Mouse (Mus musculus) inflammation-experienced regulatory T-cells, adult 6 months (primary cell): ENCODE data around the gene Slc38a1. TPM values are rescaled to one million over a fixed set of nuclear protein-coding genes. Genes with fewer than 3 reads are reported as not detected.

Experiments
- ATAC-seq: one replicate; pipeline ENCODE4 v1.8.0; 2017
- polyA plus RNA-seq, 3 experiments: library from polyadenylated mRNA; unstranded; fragments of 100-300 nt; shearing (Covaris generic); gene quantifications; one replicate each; pipeline ENCODE4 v1.2.1; 2017

Gene Slc38a1
- polyA plus RNA-seq, 3 experiments from 2014 or later, result 58.9 to 87.5 (median 79.1) TPM

DNA sequence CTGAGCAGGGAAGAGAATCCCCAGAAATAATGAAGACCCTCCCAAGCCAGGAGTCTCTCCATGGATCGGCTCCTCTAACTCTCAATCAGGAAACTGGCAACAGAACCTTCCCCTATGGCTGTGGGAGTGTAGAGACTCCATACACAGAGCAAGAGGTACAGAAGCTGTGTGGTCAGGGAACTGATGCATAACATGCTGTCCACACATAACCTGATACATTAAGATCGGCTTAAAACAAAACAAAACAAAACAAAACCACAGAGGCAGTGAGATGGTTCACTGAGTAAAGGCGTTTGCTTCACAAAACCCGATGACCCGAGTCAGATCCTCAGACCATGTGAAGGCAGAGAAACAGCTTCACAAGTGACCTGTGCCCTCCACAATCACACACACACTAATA is 35.3 kb downstream of the Slc38a1 start:
- no peak for ATAC-seq

DNA sequence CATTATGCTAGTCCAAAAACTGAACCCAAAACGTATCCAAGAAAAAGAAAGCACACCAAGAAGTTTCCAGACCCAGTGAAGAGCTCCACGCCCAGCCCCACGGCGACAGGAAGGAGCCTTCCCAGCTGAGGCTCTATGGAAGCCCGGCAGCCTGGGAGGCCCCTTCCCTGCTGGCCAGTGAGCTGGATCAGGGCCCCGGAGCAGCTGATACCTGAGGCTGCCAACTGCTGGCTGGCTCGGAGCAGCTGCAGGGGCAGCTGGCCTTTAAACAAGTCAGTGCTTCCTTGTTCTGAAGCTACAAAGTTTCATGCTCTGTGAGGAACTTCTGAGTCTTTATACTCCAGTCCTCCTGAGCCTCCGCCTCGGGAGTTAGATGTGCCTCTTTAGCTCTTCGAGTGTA is 38.4 kb downstream of the Slc38a1 start:
- ATAC-seq, result no peak

DNA sequence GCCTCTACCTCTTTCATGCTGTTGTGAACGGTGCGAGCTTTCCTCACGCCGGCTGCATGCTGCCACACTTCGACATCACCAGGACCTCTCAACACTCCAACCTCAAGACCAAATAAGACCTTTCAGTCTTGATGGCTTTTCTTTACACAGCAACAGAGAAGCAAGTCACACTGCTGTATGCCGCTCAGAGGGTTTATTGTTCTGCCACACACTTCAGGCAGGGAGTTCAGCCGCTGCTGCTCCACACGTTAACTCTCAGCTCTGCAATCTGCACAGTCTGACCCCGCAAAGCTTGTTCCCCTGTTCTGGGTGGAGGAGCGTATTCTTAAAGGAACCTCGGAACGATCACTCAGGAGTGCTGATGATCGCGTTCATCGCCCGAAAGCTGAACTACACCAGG is 40.7 kb downstream of the Slc38a1 start:
- no peak for ATAC-seq

DNA sequence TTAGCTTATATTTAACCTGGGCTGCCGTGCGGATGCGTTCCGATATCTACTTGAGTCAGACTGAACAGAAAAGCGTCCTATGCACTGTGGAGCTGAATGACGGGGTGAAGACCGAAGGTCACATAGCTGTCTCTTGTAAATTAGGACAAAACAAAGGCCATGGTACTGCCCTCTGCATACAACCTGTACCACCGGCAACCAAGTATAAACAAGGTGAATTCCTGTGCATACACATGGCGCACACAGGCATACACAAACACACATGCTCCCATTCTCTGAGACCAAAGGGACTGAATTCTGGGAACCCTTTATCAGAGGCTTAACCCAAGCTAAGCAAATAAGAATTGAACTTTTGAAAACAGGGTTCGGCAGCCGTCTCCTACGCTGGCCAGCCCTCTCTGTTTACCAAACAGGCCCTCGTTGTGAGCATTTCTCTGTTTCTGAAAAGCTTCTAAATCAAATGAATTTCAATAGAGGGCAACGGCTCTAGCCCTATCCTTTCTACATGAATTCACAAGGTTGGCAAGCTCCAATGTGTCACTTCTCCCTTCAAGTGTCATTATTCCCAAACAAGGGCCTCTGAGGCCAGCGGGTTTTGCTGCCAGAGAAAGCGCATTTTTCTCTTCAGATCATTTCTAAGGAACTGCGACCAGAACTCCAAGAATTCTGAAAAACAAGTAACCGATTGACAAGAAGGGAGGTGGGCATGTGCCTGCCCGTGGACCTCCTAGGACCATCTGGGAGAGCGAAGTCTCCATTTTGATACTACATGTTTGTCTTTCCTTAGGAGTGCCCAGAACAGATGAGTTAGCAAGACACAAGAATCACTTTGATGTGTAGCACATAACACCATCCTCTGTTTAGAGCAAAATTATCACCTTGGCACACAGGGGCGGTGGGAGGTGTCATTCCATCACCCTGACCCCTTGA is 42.6 kb downstream of the Slc38a1 start:
- no peak for ATAC-seq

DNA sequence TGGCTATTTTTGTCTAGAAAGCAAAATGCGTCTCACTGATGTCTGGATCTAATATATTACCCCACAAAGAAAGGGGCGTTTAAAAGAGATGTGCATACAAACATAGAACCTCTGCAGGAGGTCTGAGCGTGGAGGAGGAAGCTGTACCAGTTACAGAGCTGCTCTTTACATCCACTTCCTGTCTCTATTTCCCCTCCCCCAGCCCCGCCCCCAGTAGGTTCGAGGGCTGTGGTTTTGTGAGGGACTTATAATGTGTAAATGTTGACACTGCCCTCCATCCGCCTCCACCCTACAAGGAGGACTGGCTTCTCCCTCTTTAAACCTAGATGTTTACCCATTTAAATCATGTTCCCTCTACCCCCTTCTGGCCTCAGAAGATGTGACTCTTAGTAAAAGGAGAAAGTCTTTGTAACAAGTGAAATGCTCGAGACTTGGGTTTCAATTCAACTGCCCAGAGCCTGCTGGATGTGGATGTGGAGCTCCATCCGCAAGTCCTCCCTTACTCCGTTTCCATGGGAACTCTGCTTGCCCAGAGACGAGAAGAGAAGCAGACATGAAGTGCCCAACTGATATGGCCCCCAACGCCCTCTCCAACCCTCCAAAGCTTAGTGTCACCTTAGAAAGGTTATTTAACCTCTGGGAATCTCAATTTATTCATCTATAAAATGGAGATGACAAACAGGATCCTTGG is 43.7 kb downstream of the Slc38a1 start:
- peak; percentile 98 for ATAC-seq

DNA sequence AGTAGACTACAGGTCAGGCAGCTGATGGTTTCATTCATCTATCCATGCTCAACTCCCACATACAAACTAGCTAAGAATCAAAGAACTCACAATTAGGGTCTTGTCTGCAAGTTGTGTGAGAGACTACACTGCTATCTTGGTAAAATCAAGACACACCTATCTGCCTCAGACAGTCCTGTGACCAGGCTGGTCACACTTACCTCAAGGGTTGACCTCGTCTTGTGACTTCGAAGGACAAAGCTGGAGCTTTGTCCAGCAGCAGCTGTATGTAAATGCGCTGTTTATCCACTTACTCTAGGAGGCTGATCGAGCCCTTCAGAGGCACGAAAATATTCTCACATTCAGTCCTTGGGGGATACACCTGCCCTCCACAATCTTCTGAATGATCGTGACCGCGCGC is 45.6 kb downstream of the Slc38a1 start:
- ATAC-seq, result no peak

DNA sequence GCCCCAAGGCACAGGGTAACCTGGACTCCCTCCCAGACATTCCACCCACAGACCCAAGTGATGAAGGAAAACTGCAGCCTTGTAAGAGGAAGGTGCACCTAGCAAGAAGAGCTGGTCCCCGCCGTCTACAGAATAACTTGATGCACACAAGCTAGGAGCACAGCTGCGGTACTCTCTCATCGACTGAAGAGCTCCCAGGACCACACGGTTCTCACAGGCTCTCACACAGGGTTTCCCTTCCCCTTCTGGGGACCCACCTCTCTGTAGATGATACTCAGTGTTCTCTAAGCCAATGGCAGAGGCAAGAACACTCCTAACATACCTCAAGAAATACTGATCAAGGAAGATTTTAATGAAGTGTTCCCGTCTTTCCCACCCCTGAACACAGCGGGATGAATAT is 48.4 kb downstream of the Slc38a1 start:
- no peak for ATAC-seq

DNA sequence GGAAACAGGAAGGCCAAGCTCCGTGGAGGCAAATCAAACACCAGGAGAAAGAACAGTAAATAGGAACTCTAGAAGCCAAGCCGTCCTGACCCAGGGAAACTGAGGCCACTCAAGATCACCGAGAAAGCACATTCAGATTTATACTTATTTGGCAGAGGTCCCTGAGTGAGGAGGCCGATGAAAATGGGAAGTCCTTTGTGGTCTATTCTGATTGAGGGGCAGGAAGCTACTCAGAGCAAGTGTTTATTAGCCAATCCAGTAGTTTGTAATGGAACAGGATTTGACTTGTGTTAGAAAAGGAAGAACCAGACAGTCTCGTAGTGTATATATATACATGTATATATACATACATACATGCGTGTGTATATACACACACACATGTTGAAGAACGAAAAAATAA is 48.8 kb downstream of the Slc38a1 start:
- ATAC-seq, result no peak

DNA sequence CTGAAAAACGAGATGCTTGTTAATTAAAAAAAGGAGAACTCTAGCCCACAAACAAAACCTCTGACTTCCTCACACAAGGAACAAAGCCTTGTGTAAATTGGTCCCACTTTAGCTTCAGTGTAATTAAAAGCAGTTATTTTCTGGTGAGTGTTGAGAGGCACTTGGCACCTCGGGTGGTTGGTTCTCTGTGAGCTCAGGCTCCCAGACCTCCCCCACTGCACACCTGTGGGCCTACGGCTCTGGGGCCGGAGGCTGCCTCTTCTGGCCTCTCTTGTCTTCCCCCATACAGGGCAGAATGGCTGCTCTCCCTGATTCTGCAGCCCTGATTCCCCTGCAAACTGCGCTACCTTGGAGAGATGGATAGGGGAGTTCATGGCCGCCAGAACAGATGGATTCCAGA is 49.3 kb downstream of the Slc38a1 start:
- no peak for ATAC-seq

DNA sequence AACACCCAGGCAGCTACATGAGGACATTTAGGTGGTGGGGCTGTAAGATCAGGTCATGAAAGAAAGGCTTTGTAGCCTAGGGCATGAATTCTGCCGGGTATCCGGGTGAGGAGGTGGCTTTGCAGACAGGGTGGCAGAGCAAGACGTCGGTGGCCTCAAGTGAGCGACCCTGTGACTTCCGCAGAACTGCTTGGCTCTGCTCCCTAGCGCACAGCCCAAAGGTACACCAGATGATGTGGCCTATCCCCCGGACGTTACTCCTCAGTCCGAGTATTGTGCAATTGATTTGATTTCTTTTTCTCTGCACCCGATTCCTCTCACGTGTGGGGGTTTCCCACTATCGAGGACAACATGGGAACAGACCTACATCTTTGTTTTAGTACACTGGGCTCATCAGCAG is 49.7 kb downstream of the Slc38a1 start:
- ATAC-seq, result no peak

DNA sequence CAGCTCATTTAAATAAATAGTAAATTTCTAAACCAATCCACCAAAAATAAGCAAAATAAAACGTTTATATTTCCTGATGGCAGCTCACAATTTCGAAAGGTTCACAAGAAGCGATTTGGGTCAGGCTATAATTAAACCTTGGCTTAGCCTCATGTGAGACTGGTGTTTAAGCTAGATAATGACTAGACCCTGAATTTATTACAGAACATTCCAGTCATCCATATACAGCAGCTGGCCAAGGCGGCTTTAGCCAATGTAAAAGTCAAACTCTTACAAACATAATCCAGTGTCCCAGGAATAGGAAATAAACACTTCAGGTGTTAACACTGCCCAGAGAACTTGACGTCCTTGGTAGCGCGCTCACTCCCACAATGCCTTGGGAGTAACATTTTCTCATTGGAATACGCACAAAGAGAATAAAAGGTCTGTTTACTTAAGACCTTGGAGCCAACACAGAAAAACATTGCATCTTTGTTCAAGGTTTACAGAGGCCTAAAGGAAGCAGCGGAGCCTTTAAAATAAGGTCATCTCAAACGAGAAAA is 50.8 kb downstream of the Slc38a1 start:
- ATAC-seq, result no peak

DNA sequence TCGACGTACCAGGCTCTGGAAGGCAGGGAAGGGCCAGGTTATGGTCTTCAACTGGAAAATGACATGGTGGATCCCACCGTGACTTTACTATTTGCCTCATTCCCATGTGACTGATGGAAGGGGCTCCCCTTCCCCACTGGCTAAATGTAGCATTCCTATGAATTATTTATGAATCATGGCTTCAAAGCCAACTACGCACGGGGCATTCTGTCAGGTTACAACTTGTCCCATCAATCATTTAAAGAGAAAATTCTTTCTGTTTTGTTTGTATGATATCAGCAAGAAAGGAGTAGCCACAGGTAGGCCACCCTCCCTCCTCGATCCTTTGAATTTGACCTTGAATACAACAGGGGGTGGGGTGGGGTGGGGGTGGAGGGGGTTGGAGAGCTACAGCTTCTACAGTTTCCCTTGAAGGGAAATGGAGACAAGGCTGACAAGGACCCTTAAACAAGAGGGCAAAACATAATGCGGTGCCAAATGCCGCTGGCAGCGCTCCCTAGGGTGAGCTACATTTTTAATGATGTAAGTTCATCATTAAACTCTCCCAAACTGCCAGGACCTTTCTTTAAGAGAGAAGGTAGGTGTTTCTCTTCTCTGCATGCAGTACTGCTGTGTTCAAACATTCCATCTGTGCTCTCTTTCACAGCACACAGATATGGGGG is 53.6 kb downstream of the Slc38a1 start:
- no peak for ATAC-seq

DNA sequence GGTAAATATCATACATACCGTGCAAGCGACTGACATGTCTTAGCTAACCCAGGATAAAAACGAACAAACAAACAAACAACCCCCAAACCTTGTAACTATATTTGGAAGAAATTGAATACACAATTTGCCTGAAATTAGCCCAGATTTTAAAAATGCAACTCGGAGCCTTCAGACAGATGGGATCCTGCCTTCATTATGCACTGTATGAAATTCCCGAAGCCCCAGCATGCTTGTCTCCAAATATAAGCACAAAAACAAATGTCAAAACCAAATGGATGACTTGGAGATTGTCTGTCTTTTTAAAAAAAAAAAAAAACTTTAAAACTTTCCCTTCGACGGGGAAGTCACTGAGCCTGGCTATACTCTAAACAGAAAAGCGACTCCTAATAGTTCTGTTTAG is 54.7 kb downstream of the Slc38a1 start:
- no peak for ATAC-seq

DNA sequence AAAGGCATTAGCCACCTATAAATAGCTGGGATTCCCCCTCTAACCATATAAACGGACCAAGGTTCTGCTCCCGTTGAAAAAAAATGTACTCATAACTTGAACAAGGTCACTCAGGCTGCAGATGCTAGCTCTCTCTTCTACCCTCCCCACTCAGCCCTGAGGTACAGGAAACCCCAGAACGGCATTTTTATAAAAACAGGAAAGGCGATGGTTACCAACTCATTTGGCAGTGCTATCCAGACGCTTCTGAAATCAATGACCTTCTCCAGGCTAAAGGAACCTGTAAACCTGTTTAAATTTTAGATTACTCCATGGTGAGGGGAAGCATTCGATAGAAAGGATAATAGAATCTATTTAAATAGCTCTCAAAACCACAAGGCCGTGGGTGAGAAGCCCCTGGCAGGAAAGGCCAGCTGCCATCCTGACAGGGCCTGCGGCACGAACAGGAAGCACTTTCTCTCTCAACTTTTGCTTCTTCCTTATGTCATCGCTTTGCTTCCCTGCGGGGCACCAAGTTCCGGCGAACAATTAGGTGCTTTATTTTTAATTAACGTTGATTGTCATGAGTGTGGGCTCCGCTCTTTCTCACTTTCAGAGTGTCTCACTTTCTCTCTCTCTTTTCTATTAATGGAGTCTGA is 59.2 kb downstream of the Slc38a1 start:
- ATAC-seq, result peak; percentile 80

DNA sequence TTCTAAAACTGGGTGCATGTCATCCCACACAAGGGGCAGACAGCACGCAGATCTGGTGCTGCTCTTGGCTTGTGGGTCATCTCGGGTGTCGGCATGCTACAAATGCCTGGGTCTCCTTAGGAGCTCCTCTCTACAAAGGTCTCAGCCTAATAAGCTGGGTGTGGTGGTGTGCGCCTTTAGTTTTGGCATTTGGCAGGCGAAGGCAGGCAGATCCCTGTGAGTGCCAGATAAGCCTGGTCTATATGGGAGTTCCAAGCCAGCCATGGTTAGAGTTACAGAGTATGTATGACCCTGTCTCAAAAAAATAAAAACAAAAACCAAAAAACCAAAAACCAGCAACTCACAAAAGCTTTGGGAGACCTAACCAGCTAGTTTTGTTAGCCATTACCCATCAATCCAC is 65.7 kb downstream of the Slc38a1 start:
- no peak for ATAC-seq

DNA sequence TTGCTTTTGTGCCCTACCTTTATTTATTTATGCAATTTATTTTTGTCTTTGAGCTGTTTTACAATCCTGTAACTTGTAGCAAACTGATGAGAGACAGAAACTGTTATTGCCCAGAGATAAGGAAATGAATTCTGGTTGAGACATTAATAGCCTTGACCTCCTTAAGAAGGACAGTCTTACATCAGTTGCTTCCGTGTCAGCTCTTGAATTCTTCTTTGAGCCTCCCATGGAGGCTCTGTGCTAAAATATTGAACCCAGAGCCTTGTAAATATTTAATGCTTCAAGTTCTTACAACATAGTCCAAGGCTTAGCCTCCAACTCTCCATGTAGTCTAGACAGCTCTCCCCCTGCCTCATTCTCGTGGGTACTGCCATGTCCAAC is 73.7 kb downstream of the Slc38a1 start:
- no peak for ATAC-seq

DNA sequence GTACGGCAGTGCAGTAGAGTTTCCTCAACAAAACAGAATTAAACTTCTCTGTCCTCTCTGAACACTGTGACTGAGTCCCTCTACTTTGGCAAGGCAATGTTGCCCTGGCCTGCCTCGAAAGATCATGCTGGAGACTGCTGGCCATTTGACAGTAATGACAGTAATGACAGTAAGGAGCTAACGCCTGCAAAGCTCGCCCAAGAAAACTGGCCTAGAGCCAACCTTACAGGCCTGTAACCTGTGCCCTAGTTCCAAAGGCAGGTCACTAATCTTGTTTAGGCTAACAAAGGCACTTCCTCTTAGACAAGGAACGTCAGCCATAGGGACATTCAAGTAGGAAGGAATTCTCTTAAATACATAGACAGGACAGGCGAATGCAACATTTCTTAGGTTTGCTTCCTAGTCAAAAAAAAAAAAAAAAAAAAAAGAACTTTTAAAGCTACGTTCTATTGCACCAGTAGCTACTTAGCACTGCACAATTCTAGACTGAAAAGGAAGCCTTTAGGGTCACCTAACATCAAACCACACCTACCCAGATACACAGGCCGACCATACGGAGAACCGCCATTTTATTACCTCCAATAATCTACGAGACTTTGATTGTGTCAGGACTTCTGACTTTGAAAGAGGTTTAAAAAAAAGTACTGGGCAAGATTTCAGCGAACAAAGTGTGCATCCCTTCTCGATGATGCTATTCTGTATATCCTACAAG is 74.3 kb downstream of the Slc38a1 start:
- ATAC-seq, result no peak

DNA sequence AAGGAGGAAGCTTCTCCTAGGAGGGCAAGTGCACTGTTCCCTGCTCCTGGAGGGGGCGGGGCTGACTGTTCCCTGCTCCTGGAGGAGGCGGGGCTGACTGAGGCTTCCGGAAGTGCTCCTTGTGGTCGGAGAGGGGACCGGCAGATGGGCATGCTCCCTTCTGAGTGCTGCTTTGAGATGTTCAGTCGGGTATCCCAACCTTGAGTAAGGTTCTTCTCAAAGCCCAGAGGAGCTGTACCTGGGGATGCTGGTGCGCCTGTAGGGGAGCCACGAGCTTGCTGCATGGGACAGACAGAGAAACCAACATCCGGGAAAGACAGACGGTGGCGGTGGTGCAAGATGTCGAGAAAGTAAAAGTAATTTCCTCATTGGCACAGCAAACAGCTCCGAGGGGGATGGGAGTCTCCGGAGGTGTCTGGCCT is 75.9 kb downstream of the Slc38a1 start:
- peak; percentile 80 for ATAC-seq

DNA sequence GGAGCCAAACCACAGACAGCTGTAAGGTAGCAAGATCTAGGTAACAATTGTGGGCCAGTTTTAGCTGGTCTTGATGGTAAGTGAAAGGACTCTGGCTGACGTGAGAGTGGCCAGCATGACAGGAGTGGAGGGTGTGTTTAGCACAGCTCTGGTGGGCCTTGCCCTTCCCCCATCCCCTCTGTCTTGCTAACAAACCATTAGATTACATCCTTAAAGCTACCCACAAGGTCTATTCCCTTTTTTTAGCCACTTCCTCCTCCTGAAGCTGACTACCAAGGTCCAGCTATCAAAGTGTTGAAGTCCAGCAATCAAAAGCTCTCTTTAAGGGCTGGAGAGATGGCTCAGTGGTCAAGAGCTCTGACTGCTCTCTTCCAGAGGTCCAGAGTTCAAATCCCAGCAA is 78.9 kb downstream of the Slc38a1 start:
- no peak for ATAC-seq

DNA sequence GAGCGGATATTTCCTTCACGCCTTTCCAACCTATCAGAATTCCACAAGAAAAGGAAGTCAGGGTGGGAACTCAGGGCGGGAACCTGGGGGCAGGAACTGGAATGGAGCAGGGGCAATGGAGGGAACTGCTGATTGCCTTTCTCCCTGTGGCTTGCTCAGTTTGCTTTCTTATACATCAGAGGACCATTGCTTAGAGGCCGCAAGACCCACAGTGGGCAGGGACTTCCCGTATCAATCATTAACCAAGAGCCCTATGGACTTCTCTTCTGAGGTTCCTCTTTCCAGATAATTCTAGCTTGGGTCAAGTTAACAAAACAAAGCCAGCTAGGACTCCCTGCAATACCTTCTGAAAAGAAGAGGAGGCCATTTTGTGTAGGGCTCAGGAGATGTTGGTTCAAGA is 80.2 kb downstream of the Slc38a1 start:
- no peak for ATAC-seq

DNA sequence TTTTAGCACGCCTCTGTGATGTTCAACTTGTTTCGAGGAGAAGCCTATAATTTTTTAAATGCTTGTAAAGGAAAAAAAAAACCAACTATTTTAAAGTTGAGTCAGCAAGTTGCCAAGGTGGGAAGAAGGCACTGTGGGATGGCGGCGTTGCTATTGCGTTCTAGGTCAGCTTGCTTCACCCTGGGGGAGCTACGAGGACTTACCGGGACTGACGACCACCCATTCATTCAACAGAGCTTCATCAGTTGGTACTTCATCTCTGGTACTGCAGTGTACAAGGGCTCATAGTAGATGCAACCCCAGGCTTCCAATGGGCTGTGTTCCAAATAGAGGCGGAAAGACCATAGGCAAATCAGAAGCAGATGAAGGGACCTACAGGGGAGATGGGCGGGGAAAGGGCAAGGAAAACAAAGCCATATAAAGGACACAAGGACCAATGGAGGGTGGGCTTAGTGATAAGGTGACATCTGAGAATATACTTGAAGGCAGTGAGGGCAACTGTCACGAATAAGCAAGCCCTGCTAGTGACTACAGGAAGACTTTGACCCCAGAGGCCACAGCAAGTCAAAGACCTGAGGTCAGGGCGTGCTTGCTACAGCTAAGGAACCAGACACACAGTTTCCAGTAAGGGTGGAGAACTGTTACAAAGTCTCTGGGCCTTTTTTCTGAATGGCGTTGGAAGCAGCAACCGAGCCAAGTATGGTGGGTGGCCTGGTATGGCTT is 82.0 kb downstream of the Slc38a1 start:
- ATAC-seq, result no peak
